Mouse (Mus musculus) thymus, adult 2 months (tissue): ENCODE data around the gene Ddx20.

Experiments
- CTCF ChIP-seq: fragments of 200-500 bp; IDR thresholded peaks from 2 replicates; pipeline ENCODE4 v1.5.1; 2012; ENCODE audit warnings: mild to moderate bottlenecking, control low read depth, low read length, moderate library complexity, borderline replicate concordance; ENCODE audit not compliant: control insufficient read depth, poor library complexity, insufficient read depth; ENCODE audit errors: extremely low read depth
- POLR2A ChIP-seq: fragments of 200-500 bp; IDR thresholded peaks from 2 replicates; pipeline ENCODE4 v1.6.1; 2012; ENCODE audit warnings: mild to moderate bottlenecking, low read length, control low read depth, moderate library complexity; ENCODE audit not compliant: control insufficient read depth, poor library complexity, insufficient read depth; ENCODE audit errors: extremely low read depth

DNA sequence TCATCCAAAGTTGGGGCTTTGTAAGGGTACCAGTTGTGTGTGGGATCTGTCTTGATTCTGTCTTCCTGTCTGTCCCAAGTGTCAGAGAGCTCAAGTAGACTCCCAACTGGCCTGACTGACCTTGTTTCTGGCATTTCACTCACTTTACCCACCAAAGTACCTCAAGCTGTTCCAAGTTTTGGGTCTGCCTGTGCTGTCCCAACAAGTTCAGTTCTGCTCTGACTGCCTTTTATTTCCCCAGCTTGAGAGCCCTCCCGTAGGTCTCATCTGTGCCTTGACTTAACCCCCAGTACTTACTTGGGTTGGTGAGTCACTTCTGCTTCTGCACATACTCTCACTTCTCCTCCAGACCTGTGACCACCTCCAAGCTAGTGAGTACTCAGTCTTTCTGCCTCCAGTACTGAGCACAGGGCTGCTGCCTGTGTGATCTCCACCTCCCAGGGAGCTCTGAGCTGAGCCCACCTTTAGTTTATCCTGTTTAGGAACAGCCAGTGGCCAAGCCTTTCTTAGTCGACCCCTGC, 34.4 kb upstream of the Ddx20 start:
- TF ChIP-seq POLR2A, result no peak
- no peak for TF ChIP-seq CTCF
